Mouse (Mus musculus) brain, embryonic 14.5 days (tissue): ENCODE data around the gene Fam166b.

Experiments
- CTCF ChIP-seq: fragments of 200-500 bp; IDR thresholded peaks from 2 replicates; pipeline ENCODE4 v1.5.1; 2012; ENCODE audit warnings: inconsistent platforms, mild to moderate bottlenecking, moderate library complexity, borderline replicate concordance; ENCODE audit not compliant: insufficient read depth, insufficient read length; ENCODE audit errors: extremely low read depth
- POLR2A ChIP-seq: fragments of 200-500 bp; IDR thresholded peaks from 2 replicates; pipeline ENCODE4 v1.6.1; 2012; ENCODE audit warnings: mild to moderate bottlenecking, inconsistent platforms, borderline replicate concordance; ENCODE audit not compliant: poor library complexity, insufficient read depth, insufficient read length, severe bottlenecking; ENCODE audit errors: extremely low read depth

- TF ChIP-seq CTCF (no peak), POLR2A (no peak)
Measured at GRCm38 (mm10) chr4:43379601-43380000, 49.3 kb downstream of the Fam166b start.
